In the genomic region with DNA sequence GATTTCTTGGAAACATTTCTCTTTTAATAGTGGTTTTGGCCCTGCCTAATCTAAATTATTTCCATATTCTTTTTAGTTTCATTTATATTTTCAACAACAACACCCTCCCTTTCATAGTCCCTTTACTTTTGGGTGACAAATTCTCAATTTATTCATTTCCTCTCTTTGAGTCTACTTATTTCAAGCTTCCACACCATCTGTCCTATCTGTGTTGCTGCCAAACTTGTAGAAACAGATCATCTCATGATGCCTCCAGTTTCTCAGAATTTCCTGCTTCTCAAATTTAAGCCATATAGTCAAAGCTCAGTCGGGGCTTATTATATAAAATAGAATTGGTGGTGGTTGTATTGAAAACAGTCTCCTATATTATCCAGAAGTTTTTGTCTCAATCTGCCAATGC, we compare ENCODE assay signal across 13 mouse cellular contexts.
DNase-seq lines count a peak whose midpoint lies in the region; ATAC-seq lines count a peak whose summit lies in the region.
"Had no signal": no experiment of that assay in that cellular context is flagged by ENCODE, and none has a peak within 500 bp of the region (broad histone marks: within the 10 kb centered on the region; RNA-seq: fewer than 3 reads in every experiment).

No protein-coding gene starts in this region.

- H3K36me3 ChIP-seq in forebrain, embryonic 14.5 days (ENCODE audit: control insufficient read depth, insufficient read depth, low read length) = no peaks in the 10 kb centered on the region
- no peaks in the 10 kb centered on the region for H3K36me3 ChIP-seq in forebrain, embryonic 12.5 days (replicated peaks)
- H3K36me3 ChIP-seq: liver, embryonic 13.5 days; midbrain, embryonic 12.5 days had no signal

- no peaks in the 10 kb centered on the region for H3K9me3 ChIP-seq in forebrain, embryonic 14.5 days (replicated peaks; ENCODE audit: control insufficient read depth, low read length)
- no peaks in the 10 kb centered on the region for H3K9me3 ChIP-seq in forebrain, embryonic 12.5 days
- H3K9me3 ChIP-seq: liver, embryonic 13.5 days; midbrain, embryonic 12.5 days had no signal

- WGBS in forebrain, embryonic 14.5 days = 79% methylated on average over 1 of the region's 1 CpGs
- WGBS in forebrain, embryonic 12.5 days = 82% methylated on average over 1 of the region's 1 CpGs

- no peak overlapping the region for H3K27ac ChIP-seq in forebrain, embryonic 14.5 days (ENCODE audit: low read depth, low read length)
- no peak overlapping the region for H3K27ac ChIP-seq in forebrain, embryonic 12.5 days
- H3K27ac ChIP-seq: hindbrain, postnatal 0 days; liver, embryonic 13.5 days; midbrain, embryonic 12.5 days had no signal

- peak; percentile 36 for DNase-seq in forebrain, embryonic 14.5 days (ENCODE audit: low spot score)
- peak; percentile 33 for DNase-seq in NIH3T3 (ENCODE audit: low read depth)
- peak; percentile 73 for DNase-seq in cerebellum, adult 8-10 months
- peak; percentile 21 to 27 for DNase-seq in layer of hippocampus, adult 8-10 months (ENCODE audit: low spot score in 2 of 2)
- DNase-seq in B cell, adult 2 months = no peak
- no peak for DNase-seq in ovary, postnatal 36 days (ENCODE audit: low spot score)
- no peak for DNase-seq in gastrocnemius, postnatal 25 days
- DNase-seq: liver, embryonic 13.5 days; thymus, postnatal 4 days had no signal

- no peak for ATAC-seq in forebrain, embryonic 14.5 days
- no peak for ATAC-seq in forebrain, embryonic 12.5 days (ENCODE audit: low FRiP score)
- ATAC-seq: activated CD4-positive, CD25-positive, alpha-beta regulatory T cell, adult 4 months; hindbrain, postnatal 0 days had no signal

- no peak overlapping the region for H3K9ac ChIP-seq in forebrain, embryonic 14.5 days (ENCODE audit: low read length)
- H3K9ac ChIP-seq in forebrain, embryonic 12.5 days = no peak overlapping the region
- H3K9ac ChIP-seq: liver, embryonic 13.5 days; midbrain, embryonic 12.5 days had no signal

- H3K4me1 ChIP-seq in forebrain, embryonic 14.5 days (ENCODE audit: control insufficient read depth, insufficient read depth, low read length) = no peaks in the 10 kb centered on the region
- H3K4me1 ChIP-seq in forebrain, embryonic 12.5 days = no peaks in the 10 kb centered on the region
- H3K4me1 ChIP-seq: liver, embryonic 13.5 days; midbrain, embryonic 12.5 days had no signal

- H3K4me3 ChIP-seq in forebrain, embryonic 14.5 days (ENCODE audit: low read depth, low read length) = no peak overlapping the region
- H3K4me3 ChIP-seq in forebrain, embryonic 12.5 days (replicated peaks) = no peak overlapping the region
- H3K4me3 ChIP-seq: liver, embryonic 13.5 days; midbrain, embryonic 12.5 days had no signal

- no peak overlapping the region for H3K4me2 ChIP-seq in forebrain, embryonic 14.5 days (ENCODE audit: low read length)
- no peak overlapping the region for H3K4me2 ChIP-seq in forebrain, embryonic 12.5 days
- H3K4me2 ChIP-seq: liver, embryonic 13.5 days; midbrain, embryonic 12.5 days had no signal

- no peaks in the 10 kb centered on the region for H3K27me3 ChIP-seq in forebrain, embryonic 14.5 days (replicated peaks; ENCODE audit: control insufficient read depth, insufficient read depth, low read length)
- H3K27me3 ChIP-seq in forebrain, embryonic 12.5 days = no peaks in the 10 kb centered on the region
- H3K27me3 ChIP-seq: liver, embryonic 13.5 days; midbrain, embryonic 12.5 days had no signal

Comparison
In these comparisons a context has a peak if more than half of its experiments do, and no peak if none do; other contexts are left out.
1. DNase-seq: peak in forebrain, embryonic 14.5 days (single experiment), NIH3T3 (single experiment), cerebellum, adult 8-10 months (single experiment) and layer of hippocampus, adult 8-10 months (2 of 2); none in B cell, adult 2 months (0 of 2), ovary, postnatal 36 days (single experiment) and gastrocnemius, postnatal 25 days (single experiment).